Mouse (Mus musculus) frontal cortex, postnatal 25 days (tissue): ENCODE measurements around the gene Prss30.
"Not testable (repeated sequence)": the region's sequence is repeated elsewhere in the genome, so short reads cannot be mapped to it uniquely, and the experiment has no call there.

Experiments used
- DNase-seq, 2 experiments: peaks; one replicate each; pipeline ENCODE4 v3.0.0; 2022; ENCODE audit warnings: low spot score in 2 of 2

Gene Prss30

DNA sequence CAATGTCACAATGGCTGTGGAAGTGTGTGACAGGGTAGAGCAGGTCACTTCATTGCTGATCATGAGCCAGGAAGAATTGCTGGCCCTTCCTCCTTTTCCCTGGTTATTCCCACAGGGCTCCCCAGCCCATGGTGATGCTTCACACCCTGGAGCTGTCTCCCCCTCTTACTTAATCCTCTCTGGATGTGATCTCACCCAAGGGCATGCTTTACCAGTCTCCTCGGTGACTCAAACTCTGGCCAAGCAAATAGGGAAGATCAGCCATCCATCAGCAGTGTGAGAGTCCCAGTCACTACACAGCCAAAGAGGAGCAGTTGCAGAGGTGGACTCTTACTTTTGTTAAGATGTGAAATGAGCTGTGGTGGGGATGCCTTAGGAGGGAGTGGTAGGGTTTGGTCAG, 4.6 kb upstream of the Prss30 start:
- no peak for DNase-seq

DNA sequence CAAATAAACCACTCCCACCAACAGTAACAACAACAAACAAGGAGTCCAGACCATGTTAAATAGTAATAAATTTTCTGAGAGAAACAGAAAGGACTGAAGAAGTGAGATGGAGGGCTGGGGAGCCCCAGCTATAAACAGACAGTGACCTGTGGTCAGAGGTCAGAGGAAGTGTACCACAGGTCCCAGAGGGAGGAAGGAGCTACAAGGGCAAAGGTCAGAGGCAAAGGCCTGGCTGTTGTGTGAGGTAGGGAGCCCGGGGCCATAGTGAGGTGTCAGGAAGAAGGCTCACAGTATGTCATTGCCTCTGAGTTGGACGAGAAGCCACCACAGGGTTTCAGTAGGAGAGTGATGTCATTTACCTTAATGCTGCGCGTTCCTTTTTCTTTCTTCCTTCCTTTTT, 2.5 kb upstream of the Prss30 start:
- no peak for DNase-seq

DNA sequence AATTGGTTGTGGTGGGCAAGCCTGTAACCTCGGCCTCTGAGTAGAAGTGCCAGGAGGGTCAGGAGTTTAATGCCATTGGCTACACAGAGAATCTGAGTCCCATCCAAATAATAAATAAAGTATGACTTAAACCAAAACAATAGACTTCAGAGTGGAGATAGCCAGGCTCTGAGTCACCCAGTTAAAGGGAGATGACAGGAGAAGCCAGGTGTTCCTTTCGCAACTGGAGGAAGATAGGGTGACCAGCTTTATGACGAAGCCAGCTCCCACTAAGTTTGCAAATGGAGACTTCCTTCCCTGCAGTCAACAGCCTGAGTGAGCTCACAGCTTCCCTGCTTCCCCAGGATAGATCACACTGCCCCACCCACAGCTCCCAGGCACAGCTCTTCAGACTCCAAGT, 895 bp downstream of the Prss30 start:
- DNase-seq: no peak

DNA sequence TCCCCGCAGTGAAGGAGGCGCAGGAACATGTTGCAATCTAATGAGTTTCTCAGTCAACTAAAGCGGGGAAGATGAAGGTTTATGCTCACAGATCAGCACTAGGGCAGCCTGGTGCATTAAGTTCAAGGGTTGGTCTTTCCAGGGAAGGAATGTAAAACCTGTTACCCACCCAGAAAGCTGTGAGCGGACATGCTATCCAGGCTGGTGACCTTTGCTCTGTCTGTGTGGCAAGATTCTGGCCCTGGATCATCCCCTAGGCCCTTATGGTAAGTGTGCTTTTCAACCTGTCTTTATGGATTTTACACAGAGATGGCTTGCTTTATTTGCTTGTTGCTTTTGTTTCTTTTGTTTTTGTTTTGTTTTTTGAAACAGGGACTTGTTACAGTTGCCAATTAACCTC, 3.7 kb downstream of the Prss30 start:
- DNase-seq: no peak

DNA sequence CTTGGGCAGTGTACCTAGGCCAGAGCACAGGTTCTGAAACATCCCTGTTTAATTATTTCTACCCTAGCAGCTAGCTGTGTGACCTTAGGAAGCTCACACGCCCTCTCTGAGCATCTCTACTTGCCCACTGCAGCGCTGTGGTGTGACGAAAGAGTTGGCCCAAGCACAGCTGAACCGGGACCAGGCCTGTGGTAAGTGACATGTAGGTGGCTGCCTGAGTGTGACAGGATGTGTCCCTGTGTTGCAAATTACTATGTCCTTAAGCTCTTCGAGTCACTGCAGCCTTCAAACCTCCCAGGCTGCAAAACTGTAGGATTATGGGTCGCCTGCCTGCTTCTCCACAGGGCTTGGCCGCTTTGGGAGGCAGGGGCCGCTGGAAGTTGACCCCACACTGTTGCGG, 9.1 kb downstream of the Prss30 start:
- no peak for DNase-seq

DNA sequence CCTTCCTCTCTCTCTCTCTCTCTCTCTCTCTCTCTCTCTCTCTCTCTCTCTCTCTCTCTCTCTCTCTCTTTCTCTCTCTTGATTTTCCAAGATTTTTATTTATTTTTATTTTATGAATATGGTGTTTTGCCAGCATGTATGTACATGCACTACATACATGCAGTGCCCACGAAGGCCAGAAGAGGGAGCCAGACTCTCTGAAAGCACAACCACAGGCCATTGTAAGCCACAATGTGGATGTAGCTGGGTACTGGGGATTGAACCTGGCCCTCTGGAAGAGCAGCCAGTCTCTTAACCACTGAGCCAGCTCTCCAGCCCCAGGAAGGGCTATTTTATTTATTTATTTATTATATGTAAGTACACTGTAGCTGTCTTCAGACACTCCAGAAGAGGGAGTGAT, 11.1 kb downstream of the Prss30 start:
- peak; percentile 74 to 84 for DNase-seq

DNA sequence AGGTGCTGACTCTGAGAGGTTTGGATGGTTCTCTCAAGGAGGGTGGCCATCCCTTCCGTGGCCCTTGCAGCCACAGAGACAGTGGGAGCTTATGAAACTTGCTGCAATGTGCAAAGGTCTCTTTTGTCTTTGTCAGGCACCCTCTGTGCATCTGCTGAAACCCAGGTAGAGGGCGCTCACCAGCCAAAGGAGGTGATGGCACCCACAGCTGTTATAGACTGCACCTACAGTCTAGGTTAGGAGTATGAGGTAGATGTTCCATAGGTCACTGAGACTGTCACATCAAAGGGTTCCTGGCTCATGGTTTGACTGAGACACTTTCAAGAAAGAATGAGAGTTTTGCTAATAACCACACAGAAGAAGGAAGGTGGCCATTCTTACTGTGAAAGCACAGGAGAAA, 11.6 kb downstream of the Prss30 start:
- no peak for DNase-seq

DNA sequence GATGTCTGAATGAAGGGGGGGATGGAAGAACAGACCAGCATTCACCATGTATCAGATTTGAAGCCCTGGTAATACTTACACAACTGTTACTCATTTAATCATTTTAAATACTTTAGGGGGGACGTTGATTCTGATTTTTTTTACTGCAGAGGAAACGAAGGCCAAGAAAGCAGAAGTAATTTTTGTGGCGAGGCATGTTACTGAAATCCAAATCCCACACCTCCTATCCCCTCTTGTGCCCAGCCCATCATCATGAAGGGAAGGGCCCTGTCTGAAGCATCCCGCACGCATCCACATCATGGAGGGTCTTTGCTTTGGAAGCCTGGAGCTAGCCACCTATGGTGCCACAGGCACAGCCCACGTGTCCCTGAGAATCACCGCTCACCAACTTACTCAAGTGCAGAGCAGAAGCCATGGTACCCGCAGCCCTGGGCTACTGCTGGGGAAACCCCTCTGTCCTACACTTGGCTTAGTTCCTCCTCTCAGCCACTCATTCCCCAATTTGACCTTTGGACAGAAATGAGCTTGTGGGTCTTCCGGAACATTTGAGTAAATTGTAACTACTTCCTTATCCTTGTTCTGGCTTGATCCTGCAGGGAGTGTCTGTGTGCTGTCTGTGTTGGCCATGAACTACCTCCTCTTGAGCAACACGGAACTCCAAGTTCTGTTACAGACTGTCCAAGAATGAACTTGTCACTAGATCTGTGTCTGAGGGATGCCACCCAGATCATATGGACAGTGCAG, 13.5 kb downstream of the Prss30 start:
- DNase-seq: no peak

DNA sequence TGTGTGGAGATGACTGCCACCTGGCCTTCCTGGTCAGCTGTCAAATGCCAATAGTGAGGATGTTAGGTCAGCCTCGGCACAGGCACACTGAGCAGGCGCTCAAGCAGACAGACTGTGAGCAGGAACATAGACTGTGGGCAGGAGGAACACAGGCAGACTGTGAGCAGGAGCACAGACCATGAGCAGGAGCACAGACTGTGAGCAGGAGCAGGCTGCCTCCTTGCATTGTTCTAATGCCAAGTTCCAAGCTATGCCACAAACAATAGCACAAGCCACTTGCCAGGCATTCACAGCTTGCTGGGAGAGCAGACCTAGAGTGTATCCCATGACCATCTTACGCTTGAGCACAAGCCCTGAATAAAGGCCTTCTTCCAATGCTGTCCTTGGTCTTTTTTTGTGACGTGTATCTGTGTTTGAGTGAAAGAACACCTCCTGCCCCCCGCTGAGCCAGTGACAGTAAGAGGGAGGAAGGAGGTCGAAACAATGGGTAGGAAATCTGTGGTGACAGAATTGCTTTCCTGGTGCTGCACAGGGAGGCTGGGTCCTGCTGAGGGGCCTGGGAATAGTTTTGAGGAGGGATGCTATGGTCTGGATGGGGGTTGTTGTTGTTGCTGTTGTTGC, 14.5 kb downstream of the Prss30 start:
- DNase-seq: no peak

DNA sequence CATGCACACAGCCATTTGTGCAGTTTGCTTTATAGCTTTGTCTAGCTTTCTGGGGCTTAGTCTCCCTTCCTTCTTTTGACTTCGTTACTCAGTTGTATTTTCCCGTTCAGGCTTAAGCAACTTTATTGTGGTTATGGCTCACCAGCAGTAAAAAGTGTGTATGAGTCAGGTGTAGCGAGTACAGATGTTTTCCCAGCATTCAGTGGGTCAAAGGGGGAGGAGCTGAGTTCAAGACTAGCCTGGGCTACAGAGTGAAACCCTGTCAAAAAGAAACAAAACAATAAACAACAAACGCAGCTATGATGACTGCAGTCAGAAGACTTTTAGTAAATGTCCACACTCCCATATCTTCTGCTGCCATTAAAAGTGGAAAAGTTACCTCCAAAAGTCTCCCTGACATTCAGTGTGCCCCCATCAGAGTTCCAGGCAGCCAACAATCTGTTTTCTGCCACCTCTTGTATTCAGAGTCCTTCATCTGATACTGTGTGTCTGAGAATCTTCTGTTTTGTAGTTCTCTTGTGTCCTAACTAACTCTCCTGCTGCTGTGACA, 18.7 kb downstream of the Prss30 start:
- no peak for DNase-seq

DNA sequence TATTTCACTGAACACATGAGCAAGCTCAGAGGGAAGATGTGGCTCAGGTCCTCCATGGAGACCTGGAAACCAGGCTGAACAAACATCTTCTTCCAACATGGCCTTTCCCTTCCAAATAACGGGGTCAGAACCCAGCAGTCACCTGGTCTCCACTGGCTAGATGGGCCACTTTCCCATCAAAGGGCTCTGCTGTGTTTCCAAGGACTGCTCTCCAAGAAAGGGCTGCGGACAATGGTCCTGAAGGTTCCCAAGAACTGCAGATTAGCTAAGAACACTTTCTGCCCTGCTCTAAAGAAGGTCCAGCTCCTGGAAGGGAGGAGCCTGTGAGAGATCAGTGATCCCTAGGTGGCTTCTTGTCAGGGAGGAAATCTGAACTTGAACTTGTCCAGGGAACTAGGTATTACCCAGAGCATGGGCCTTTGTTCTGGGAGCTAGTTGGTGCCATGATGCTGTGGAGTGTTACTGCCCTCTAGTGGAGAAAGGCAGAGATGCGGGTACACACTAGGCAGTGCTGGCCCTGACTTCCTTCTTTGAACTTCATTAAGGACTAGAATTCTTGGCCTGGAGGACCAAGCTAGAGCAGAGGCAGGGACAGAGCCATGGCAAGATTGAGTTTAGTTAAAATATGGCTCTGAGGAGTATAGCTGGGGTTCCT, 20.2 kb downstream of the Prss30 start:
- DNase-seq: peak; percentile 73 to 85

DNA sequence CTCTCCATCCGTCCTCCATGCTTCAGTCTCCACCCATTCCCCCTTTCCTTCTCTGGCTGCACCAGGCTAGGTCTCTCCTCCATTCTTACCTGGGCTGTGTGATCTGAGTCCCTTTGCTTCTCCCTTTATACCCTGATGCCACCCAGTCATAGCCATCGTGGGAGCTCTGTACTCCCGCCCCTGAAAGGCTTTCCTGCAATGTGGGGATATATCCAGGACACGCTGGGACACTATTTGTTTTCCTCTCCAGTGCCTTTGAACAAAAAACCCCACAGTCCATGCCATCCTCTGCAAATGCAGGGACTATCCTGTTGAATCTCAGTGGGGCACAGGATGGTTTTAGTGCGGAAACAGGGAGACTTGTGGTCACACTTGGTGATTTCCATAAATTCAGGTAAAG, 25.2 kb downstream of the Prss30 start, which contains the start of gene Sbpl:
Sbpl (minus strand) TSS at position 101 of the 400 bp plus-strand sequence.
- DNase-seq: no peak

DNA sequence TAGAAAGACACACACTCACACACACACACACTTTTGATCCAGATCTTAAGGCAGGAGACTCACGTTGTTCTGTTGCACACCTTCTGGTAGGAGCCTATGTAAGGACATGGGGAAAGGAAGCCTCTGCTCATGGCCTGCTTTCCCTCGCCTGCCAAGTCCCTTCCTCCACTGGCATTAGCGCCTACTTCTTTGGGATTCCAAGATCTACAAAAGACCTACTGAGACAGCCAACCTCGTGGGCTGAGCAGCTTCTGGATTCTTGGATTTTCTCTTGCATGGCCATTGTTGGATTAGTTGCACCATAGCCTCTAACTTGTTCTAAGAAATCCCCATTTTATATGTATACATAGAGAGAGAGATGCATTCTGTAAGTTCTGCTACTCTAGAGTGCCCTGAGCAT, 29.5 kb downstream of the Prss30 start:
- not testable (repeated sequence) for DNase-seq

DNA sequence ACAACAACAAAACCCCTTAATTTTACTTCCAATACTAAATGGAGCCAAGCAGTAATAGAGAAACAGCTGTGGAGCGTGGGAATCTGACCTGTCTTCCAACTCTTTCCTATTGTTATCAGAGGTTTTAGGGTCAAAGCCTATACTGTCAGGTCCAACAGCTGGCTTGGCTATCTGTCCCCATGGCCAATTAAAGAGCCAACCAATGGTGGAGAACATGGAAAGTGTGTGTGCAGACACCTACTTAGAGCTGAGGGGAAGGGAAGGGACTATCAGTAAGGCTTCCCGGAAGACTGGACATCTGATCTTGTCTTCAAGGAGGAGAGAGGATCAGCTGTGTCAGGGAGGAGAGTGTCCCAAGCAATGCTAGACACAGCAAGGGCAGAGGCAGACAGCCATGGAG, 31.3 kb downstream of the Prss30 start:
- DNase-seq: no peak

DNA sequence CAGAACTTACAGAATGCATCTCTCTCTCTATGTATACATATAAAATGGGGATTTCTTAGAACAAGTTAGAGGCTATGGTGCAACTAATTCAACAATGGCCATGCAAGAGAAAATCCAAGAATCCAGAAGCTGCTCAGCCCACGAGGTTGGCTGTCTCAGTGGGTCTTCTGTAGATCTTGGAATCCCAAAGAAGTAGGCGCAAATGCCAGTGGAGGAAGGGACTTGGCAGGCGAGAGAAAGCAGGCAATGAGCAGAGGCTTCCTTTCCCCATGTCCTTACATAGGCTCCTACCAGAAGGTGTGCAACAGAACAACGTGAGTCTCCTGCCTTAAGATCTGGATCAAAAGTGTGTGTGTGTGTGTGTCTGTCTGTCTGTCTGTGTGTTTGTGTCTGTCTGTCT, 32.9 kb downstream of the Prss30 start:
- DNase-seq: not testable (repeated sequence)

DNA sequence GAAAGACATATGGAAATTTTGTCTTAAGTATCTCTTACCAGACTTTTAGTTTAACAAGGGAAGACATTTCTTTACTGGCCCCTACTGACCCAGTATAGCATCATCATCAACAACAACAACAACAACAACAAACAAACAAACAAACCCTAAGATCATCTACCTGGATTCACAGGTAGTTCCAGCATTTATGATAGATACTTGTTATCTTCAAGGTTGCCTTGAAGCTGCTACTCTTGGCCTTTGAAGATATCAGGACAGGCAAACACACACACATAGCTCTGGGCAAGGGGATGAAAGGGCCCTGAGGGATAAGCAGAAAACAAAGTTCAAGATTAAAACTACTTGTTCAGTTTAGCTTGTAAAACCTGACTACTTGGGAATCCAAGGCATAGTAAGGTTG, 39.0 kb downstream of the Prss30 start, which contains the start of gene Sbp:
Sbp (plus strand) TSS at position 301 of the 400 bp plus-strand sequence.
- no peak for DNase-seq

DNA sequence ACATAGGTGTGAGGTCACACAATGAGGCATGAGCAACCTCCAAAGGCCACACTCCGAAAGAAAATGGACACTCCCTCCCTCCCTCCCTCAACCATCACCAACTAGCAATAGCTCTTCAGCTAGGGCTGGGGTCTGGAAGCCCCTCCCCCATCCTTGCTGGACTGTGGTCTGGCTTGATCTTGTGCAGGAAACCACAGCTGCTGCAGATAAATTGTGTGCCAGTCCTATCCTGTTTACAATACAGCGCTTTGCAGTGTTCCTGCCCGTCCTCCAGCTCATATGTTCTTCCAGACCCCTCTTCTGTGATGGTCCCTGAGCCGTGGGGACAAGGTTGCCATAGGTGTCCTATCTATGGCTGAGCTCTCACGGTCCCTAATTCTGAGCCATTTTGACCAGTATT, 49.2 kb downstream of the Prss30 start:
- DNase-seq: no peak

DNA sequence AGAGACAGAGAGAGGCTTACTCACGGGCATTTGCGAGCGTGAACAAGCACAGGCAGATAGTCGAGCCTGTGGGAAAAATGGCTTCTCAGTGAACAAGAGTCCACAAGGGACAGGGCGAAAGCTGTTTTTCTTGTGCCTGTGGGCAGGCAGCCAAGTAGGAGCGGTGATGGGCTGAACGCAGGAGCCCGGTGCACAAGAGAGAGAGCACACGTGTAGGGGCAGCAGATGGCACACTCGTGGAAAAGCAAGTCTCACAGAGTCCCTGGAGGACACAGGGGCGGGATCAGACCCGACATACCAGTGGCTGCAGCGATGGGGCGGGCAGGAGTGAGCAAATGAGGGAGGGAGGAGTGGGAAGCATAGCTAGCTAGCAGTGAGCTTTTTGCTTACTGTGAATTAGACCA, 55.3 kb downstream of the Prss30 start:
- peak; percentile 16 to 28 for DNase-seq

DNA sequence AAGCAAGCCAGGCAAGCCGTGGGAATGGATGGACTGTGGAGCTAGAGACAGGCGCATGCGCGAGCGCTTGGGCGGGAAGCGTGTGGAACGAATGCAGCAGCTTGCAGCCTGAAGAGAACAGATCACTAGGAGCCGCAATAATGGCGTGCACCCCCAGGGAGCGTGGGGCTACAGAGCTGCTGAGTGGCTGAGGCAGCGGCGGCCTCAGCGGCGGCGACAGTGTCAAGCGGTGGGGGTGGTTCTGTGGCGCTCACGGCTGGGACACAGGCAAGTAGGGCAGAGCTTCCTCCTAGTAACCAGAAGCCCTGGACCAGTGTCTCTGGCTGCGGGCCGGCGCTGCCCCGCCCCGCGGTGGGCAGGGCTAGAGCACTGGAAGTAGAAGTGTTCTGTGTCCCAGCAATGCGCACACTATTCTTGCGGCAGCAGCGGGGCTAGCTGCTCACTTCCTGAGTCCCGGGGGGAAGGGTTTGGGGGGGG, 55.8 kb downstream of the Prss30 start:
- DNase-seq: peak; percentile 69 to 80
